Mouse (Mus musculus) adrenal gland, adult (tissue): ENCODE measurements around the gene Ctrc.

Source experiments
- DNase-seq, 2 experiments: peaks; one replicate each; pipeline ENCODE4 v3.0.0; 2022 to 2023; ENCODE audit warnings: low spot score in 1 of 2; ENCODE audit not compliant: inconsistent age in 2 of 2

Gene Ctrc

GRCm38 (mm10) chr4:141822089-141822488 is 24.1 kb downstream of the Ctrc start:
- no peak for DNase-seq

DNA sequence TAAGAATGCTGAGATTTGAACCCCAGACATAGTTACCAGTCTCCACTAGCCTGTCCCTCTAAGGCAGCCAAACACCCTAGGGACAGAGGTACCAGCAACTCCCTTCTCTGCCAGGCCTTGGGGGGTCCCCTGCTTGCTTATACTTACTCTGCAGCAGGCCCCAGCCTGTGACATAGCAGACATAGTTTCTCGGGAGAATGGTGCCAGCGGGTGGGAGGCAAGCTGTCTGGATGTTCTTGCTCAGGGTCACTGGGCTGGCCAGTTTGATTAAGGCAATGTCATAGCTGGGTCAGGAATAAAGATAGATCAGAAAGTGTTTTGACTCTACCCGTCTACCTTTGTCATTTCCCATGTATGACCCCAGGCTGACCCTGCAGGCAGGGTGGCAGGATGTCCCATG is 25.0 kb downstream of the Ctrc start:
- peak in 1 of 2 experiments; percentile 61 for DNase-seq

DNA sequence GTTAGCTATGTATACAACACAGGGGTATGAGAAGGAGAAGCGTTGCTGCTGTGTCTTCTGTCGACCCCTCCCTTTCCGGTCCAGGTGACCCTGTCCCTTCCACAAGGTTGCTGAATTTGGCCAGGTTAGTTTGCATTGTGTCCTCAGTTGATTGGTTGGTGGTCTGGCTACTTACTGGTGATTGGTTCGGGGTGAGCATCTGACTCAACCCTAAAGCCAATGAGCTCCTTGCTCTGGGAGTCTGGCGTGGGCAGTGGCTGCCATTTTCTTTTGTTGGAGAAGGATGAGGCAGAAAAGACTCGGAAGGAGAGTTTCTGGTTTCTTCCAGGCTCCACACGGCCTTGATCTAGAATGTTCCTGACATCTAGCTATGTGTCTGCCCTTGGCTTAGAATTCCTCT is 26.8 kb downstream of the Ctrc start:
- DNase-seq, result no peak

DNA sequence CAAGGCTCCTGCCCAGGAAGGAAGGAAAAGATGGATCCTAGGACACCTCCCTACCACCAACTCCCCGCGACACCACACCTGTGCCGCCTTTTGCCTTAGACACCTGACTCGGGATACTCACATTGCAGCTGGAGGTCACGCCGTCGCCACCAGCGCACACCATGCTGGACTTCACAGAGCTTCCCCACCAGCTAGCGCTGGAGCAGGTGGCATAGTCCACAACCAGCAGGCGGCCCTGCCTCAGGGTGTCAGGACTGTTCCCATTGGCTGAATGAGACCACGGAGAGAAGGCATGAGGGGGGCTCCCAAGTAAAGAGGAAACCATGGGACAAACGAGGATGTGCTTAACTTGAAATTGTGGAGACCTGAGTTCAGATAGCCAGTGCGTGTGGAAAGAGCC is 27.3 kb downstream of the Ctrc start:
- DNase-seq, result no peak

DNA sequence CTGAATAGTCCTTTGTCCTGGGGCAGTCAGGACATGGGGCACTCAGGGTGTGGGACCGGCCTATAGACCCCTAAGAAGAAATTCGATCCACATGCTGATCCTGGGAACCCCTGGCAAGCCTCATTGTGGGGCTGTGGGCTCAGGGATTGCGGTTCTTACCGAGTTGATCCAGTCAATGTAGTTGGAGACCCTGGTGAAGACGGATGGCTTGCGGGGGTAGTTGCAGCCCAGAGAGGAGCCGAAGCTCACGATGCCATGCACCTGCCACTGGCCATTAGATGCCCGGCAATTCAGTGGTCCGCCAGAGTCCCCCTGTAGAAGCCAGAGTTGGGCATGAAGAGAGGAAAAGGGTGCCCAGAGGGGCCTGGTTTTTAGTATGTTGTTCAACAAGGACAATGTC is 28.5 kb downstream of the Ctrc start:
- DNase-seq, result no peak

DNA sequence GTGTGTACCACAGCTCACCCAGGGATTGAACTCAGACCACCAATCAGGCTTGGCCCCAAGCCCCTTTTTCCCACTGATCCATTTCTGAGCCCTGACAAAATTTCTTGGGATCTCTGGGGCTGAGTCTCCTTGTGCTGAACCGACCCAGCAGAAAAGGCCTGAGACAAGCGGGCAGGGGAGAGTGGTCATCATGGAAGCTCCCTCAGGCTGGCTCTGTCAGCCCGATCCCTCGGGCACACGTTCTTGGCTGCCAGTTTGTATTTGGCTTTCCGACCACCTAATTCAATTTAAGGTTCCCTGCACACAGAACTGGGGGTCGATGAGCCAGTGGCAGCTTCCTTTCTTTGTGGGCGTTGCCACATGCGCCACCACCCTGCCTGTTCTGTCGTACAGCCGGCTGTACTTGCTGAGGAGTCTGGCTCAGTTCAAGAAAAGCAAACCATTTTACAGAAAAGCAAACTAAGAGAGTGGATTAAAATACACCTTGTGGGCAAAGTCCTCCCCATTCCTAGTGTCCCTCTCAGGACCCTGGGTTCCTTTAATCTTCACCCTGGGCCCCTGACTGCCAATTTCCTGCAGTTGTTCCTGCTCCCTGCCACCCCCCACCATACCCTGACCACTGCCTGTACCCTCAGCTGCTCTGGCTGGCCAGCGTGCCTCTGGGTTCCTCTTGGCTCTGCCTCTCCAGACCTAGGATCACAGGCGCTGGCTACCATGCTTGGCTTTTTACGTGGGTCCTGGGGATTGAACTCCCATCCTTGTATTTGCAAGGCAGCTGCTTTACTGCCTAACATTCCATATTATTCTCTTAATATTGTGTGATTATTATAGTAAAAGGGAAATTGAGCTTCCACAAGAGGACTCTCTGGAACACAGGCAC is 29.1 kb downstream of the Ctrc start:
- DNase-seq, result no peak

DNA sequence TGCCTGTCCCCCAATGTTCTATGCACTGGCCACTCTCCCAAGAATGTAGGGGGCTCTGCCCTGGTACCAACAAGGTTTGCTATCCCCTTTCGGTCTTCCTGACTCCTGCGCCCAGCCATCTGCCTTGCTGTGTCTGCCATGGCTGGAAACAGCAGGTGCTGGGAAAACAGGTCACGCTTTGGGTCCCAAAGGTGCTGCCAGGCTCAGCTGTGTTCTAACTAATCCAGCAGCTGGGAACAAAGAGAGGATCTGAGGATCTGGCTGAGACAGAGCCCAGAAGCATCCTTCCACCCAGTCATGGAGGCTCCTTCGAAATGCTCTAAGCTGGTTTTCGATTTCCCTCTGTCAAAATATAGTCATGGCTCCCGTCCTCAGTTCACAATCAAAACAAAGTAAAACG is 29.9 kb downstream of the Ctrc start:
- no peak for DNase-seq

GRCm38 (mm10) chr4:141811375-141811774 is 34.8 kb downstream of the Ctrc start:
- DNase-seq, result no peak

DNA sequence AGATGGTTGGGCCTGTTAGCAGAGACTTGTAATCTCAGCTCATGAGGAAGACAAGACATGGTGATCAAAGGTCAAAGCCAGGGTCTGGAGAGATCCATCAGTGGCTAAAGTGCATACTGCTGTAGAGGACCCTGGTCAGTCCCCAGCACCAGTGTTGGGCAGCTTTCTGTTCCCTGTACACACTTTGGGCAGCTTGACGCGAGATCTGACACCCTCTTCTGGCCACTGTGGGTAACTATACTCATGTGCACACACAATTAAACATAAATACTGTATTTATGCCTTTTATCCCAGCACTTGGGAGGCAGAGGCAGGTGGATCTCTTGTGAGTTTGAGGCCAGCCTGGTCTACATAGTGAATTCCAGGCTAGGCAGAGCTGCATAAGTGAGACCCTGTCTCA is 35.2 kb downstream of the Ctrc start:
- DNase-seq, result no peak

- peak in 1 of 2 experiments; percentile 64 for DNase-seq
Measured at GRCm38 (mm10) chr4:141809850-141810464, 36.2 kb downstream of the Ctrc start.

GRCm38 (mm10) chr4:141805886-141806285 is 40.3 kb downstream of the Ctrc start:
- no peak for DNase-seq

DNA sequence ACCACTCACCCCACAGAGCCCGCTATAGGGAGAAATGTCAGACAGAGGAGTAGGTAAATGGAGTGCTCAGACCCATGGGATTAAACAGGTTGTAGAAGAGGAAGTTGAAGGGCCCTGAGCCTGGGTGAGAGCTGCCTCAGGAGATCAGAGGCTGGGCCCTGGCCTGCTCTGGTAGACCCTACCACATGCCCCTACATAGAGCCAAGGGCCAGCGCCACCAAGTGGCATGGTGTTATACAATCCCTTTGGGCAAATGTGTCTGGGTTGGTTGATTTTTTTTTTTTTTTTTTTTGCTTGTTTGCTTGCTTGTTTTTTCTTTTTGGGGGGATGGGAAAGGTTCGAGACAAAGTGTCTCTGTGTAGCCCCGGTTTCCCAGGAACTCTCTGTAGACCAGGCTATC is 42.1 kb downstream of the Ctrc start:
- no peak for DNase-seq

GRCm38 (mm10) chr4:141797545-141797944 is 48.6 kb downstream of the Ctrc start:
- DNase-seq, result no peak

DNA sequence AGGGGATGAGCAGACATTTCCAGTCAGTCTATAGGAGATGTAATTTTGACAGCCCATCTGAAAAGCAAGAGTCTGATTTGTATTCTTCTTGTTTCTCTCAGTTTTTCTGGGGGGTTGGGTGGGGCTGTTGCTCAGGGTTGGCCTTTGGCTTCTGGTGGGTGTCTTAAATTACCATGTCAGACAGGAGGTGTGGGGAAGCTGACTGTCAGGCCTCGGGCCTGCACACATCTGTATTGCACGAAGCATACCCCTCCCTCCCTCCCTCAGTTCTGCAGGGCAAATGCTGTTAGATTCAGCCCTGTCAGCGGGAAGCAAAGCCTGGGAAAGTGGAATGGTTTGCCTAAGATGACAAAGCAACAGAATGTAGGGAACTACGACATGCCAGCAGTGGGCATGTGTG is 49.2 kb downstream of the Ctrc start:
- no peak for DNase-seq

GRCm38 (mm10) chr4:141796356-141796755 is 49.8 kb downstream of the Ctrc start:
- DNase-seq, result peak; percentile 26 to 56

DNA sequence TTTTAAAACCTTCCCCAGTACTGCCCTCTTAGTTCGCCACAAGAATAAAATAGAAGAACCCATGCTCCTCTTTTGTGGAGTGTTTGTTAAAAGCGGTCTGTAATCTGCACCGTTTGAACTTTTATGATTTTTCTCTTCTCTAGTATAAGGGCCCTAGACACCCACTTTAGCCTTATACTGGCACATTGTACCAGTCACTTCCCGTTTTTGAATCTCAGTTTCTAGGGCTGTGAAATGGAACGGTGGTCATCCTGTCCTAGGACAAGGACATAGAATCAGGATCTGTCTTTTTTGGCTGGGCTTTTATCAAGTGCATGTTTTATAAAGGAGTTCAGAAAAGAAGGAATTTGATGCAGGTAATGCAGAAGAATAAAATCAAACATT is 52.0 kb downstream of the Ctrc start:
- DNase-seq, result no peak

GRCm38 (mm10) chr4:141793282-141794151 is 52.6 kb downstream of the Ctrc start, which contains the start of gene Casp9:
TSS of gene Casp9 (plus strand) at chr4:141793612.
- peak; percentile 99 to 100 for DNase-seq

DNA sequence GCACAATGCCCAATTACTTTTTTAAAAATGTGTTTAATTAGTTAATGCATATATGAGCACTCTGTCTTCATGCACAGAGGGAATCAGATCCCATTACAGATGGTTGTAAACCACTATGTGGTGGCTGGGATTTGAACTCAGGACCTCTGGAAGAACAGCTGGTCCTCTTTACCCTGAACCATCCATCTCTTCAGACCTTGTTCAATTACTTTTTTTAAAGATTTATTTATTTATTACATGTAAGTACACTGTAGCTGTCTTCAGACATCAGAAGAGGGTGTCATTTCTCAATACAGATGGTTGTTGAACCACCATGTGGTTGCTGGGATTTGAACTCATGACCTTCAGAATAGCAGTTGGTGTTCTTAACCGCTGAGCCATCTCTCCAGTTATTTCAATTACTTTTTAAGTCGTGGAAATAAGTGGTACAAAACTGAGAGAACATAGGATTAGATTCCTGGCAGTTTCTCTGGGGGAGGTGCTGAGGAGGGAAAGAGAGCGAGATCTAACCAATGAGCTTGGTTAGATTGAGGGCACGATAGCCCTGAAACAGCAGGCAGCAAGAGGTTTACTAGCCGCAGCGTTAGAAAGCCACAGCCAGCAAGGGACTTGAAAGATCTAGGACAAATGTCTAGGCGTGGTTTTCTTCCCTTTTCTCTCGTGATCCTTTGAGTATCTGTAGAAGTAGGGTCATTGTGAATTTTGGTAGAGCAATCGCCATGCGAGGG is 53.4 kb downstream of the Ctrc start:
- peak in 1 of 2 experiments; percentile 53 for DNase-seq

GRCm38 (mm10) chr4:141791951-141792350 is 54.2 kb downstream of the Ctrc start:
- no peak for DNase-seq

- peak in 1 of 2 experiments; percentile 46 for DNase-seq
Measured at GRCm38 (mm10) chr4:141791486-141791885, 54.7 kb downstream of the Ctrc start.

GRCm38 (mm10) chr4:141790524-141790990 is 55.6 kb downstream of the Ctrc start, which contains the start of gene Dnajc16:
TSS of gene Dnajc16 (minus strand) at chr4:141790931.
- DNase-seq, result peak; percentile 98
